Mouse (Mus musculus) adrenal gland (tissue): Measurements from ENCODE around the gene Samd7.

Experiments
- intact Hi-C: fragments of 180-260 bp; cut with DNase I; formaldehyde crosslinking; loops from one replicate; pipeline ENCODE4 v1.15.1; 2025
- long read RNA-seq, 2 experiments: library from polyadenylated mRNA; unstranded; transcript quantifications; one replicate each; pipeline ENCODE4 v2.0.0; 2020; ENCODE audit warnings: borderline replicate concordance in 1 of 2; ENCODE audit not compliant: insufficient replicate concordance in 1 of 2

The Samd7 gene
- long read RNA-seq, experiment 1, result 0 reads
- long read RNA-seq, experiment 2, result 0 reads

GRCm38 (mm10) chr3:30746006-30746405 lies at the start of gene Samd7:
Gene Samd7, plus strand, starts transcription at chr3:30746293.
- intact Hi-C loops, result no loop called here

DNA sequence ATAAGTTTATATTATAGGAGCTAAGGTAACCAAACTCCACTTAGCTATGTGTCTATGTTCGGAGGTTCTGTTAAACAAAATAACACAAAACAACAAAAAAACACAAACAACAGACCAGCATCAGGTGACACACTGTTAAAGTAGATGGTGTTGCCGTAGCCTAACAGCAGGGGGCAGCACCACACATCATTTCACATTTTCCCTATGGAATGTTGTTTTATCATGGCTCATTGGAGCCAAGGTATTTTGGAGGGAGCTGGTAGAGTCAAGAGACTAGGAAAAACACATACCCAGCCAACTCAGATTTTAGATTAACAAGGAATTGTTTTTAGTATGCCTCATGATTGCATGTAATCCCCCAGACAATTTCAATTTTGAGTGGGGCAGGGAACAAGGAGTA lies 49.7 kb upstream of the Samd7 start:
- intact Hi-C loops, result loop anchor here (5.0 to 10.0 kb wide), 2 partner anchors 208 to 276 kb away; no protein-coding TSS in a partner anchor

- intact Hi-C loops, result loop anchor here (5.0 to 10.0 kb wide), 2 partner anchors 207 to 274 kb away; no protein-coding TSS in a partner anchor
Measured at GRCm38 (mm10) chr3:30697891-30698290, 48.2 kb upstream of the Samd7 start.

- intact Hi-C loops, result loop anchor here (5.0 to 10.0 kb wide), 2 partner anchors 205 to 272 kb away; no protein-coding TSS in a partner anchor
Measured at GRCm38 (mm10) chr3:30699711-30700505, 46.2 kb upstream of the Samd7 start, which contains the start of gene Lrrc31. Gene Lrrc31, minus strand, starts transcription at chr3:30699843.

- intact Hi-C loops, result no loop called here
Measured at GRCm38 (mm10) chr3:30705977-30706376, 40.1 kb upstream of the Samd7 start.

DNA sequence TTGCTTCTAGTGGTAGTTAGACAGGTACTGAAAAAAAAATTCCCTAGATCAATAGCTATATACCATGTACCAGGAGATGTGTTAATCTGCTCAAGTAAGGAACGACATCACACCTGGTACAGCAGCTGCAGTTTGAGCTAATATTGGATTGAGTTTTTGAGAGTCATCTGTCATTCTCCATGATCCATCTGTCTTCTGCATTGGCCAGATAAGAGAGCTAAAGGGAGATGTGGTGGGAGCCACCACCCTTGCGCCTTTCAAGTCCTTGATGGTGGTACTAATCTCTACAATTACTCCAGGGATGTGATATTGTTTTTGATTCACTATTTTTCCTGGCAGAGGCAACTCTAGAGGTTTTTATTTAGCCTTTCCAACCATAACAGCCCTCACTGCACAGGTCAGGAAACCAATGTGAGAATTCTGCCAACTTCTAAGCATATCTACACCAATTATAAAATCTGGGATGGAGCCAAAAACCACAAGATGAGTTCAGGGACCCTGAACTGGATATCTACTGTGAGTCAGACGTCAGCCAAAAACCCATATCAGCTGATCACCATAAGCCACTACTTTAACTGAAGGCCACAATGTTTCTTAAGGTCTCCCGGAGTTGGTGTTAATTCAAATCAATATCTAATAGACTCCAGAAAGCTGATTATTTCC lies 39.3 kb upstream of the Samd7 start:
- intact Hi-C loops, result no loop called here

- intact Hi-C loops, result no loop called here
Measured at GRCm38 (mm10) chr3:30710191-30710590, 35.9 kb upstream of the Samd7 start.

DNA sequence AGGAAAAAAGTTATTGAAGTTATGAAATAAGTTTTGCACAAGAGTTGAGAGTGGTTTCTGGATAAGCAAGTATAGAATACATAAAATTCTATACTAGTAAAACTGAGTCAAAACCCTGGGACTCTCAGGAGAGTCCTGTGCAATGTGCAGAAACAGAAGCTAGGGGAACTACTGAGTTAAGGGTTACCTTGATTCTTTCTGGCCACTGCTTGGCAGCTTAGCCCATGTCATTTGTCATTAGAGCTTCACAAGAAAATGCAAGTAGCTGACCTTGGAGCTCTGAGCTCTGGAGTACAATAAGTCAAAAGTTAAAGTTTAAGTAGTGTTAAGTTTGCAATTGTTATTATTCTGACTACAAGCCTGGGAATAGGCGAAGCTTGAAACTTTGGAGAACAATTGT lies 32.8 kb upstream of the Samd7 start:
- intact Hi-C loops, result no loop called here

DNA sequence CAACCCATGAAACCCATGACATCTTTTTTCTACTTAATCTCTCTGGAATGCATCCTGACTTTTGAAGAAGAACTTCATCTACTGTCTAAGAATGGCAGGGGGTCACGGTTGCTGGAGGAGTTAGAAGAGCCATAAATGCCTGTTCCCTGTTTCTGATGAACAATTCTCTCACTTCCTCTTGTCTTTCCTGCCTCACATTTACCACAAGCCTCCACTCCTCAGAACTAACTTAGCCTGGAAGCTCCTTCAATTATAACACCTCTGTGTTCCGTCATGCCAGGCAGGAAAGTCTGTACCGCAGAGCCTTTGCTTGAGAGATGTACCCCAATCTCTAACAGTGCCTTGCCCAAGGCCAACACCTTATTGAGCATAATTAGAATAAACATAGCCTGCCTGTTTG lies 27.4 kb upstream of the Samd7 start:
- intact Hi-C loops, result no loop called here

DNA sequence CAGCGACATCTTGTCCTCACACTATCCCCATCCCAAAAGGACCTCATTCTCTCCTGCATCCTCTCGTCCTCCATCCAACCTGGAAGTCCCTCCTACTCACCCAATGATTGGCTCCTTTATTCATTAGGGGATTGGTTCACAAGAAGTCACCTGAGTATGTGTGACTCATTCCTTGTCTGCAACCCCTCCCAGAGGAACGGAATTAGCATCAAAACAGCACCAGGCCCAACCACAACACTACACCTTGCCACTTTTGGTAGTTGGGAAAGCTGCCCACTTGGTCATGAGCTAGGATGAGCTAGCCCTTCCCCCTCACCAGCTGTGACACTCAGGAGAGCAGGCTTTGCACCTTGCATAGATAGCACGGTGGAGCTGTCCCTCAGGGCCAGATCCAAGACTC lies 24.1 kb upstream of the Samd7 start:
- intact Hi-C loops, result no loop called here

- intact Hi-C loops, result no loop called here
Measured at GRCm38 (mm10) chr3:30722461-30722860, 23.6 kb upstream of the Samd7 start.

- intact Hi-C loops, result no loop called here
Measured at GRCm38 (mm10) chr3:30723179-30723578, 22.9 kb upstream of the Samd7 start.

GRCm38 (mm10) chr3:30724105-30724824 lies 21.8 kb upstream of the Samd7 start:
- intact Hi-C loops, result no loop called here

- intact Hi-C loops, result no loop called here
Measured at GRCm38 (mm10) chr3:30724848-30725465, 21.1 kb upstream of the Samd7 start.

- intact Hi-C loops, result no loop called here
Measured at GRCm38 (mm10) chr3:30725514-30725913, 20.6 kb upstream of the Samd7 start.

DNA sequence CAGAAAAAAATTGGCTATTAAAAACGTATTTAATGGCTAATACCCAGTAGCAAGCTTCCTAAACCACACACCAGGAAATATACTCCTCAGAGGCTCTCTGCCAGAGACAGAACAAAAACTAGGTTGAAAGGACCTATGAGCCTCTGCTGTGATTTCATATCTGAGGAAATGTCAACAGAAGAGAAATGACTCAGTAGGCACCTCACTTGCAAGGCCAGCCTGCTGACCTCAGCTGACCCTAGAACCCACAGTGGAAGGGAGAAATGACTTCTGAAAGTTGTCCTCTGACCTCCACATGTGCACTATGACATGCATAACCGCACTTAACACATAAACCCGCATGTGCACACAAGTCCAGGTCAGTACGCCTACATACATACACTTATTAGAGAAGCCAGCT lies 18.9 kb upstream of the Samd7 start:
- intact Hi-C loops, result no loop called here

- intact Hi-C loops, result no loop called here
Measured at GRCm38 (mm10) chr3:30729046-30729445, 17.0 kb upstream of the Samd7 start.

DNA sequence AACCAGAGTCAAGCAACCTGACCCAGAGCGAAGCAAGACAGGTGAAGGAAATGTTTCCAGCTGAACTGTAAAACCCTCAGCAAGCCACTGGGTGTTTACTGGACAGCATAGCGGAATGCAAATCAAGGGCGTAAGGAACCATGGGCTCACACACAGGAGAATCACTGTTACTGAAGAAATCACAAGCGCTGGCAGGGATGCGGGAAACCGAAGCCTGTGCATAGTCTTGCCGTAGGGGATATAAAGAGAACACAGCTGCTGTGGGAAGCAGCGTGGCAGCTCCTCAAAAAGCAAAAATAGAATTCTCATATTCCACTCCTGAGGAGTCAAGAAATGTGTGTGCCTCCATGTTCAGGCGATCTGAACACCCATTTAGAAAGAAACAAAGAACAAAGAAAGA lies 9.3 kb upstream of the Samd7 start:
- intact Hi-C loops, result no loop called here

GRCm38 (mm10) chr3:30741306-30741705 lies 4.8 kb upstream of the Samd7 start:
- intact Hi-C loops, result no loop called here

- intact Hi-C loops, result no loop called here
Measured at GRCm38 (mm10) chr3:30742891-30743290, 3.2 kb upstream of the Samd7 start.

- intact Hi-C loops, result no loop called here
Measured at GRCm38 (mm10) chr3:30748316-30748715, 2.2 kb downstream of the Samd7 start.
